Mouse (Mus musculus) myocyte (in vitro differentiated cells): ENCODE results near the gene Dnm2.

Source experiments
- E2F4 ChIP-seq: IDR thresholded peaks from one replicate; pipeline ENCODE4 v1.6.1; 2011; ENCODE audit warnings: mild to moderate bottlenecking, control low read depth, moderate library complexity; ENCODE audit not compliant: insufficient read depth
- POLR2A ChIP-seq: IDR thresholded peaks from one replicate; pipeline ENCODE4 v1.6.1; 2011; ENCODE audit warnings: low read depth, mild to moderate bottlenecking, control low read depth, moderate library complexity; ENCODE audit not compliant: insufficient read length
- USF1 ChIP-seq: IDR thresholded peaks from one replicate; pipeline ENCODE4 v1.6.1; 2011; ENCODE audit warnings: low read depth, mild to moderate bottlenecking, control low read depth, moderate library complexity

DNA sequence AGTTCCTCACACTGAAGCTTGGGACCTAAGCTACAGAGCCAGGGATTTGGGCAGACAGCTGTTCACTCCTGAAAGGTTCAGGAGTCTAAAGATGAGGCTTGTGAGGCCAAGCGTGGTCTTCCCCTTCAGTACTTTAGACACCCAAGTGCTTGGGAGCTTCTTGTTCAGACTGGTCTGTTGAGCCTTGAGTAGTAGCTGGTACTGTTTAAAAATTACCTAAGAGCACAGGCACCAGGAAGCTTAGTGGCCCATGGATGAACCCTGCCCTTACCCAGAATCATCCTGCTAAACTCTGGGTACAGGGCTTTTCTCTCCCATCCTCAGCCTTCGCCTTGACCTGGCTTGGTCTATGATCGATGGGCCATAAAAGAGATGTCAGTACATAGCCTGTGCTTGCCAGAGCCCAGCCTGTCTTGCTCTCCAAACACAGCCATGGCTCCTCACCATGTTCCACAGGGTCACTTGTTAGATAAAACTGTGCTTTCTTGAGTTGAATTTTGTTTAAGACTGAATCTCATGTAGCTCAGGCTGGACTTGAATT is 35.8 kb downstream of the Dnm2 start:
- TF ChIP-seq POLR2A = no peak
- TF ChIP-seq USF1 = no peak
- TF ChIP-seq E2F4 = no peak
